Mouse (Mus musculus): ENCODE results near the gene Upk3bl. TPM values are rescaled to one million over a fixed set of nuclear protein-coding genes. Genes with fewer than 3 reads are reported as not detected.

Gene Upk3bl
- polyA plus RNA-seq, 1 experiment: not detected

GRCm38 (mm10) chr5:136073526-136073925, 19.2 kb downstream of the Upk3bl start:
- Histone ChIP-seq H3K27me3 (ENCODE audit: control insufficient read depth, insufficient read depth, insufficient read length) (no peaks in the 10 kb centered on the region), H3K36me3 (ENCODE audit: control insufficient read depth, insufficient read depth) (no peaks in the 10 kb centered on the region), H3ac (ENCODE audit: control insufficient read depth, insufficient read length) (no peak overlapping the region), H3K4me3 (no peak overlapping the region), H3K4me2 (ENCODE audit: low read depth) (no peak overlapping the region), H3K79me2 (ENCODE audit: control insufficient read depth, insufficient read depth) (no peaks in the 10 kb centered on the region)
- TF ChIP-seq SRF (IDR thresholded peaks at IDR 0.05; ENCODE audit: control insufficient read depth, insufficient read length, low read depth) (no peak), POLR2A (IDR thresholded peaks at IDR 0.05; ENCODE audit: insufficient read length, low read depth) (no peak), MYOD1 (IDR thresholded peaks at IDR 0.05; ENCODE audit: control insufficient read depth in 1 of 3, insufficient read length in 2 of 3, low read depth in 2 of 3) (no peak), REST (IDR thresholded peaks at IDR 0.05; ENCODE audit: insufficient read depth, insufficient read length) (no peak), E2F4 (IDR thresholded peaks at IDR 0.05; ENCODE audit: insufficient read depth) (no peak), CEBPB (IDR thresholded peaks at IDR 0.05; ENCODE audit: insufficient read depth, poor library complexity, severe bottlenecking) (no peak), USF1 (IDR thresholded peaks at IDR 0.05; ENCODE audit: low read depth) (no peak), POLR2AphosphoS2 (IDR thresholded peaks at IDR 0.05; ENCODE audit: insufficient read length, low read depth) (no peak), MAX (IDR thresholded peaks at IDR 0.05; ENCODE audit: low read depth) (no peak), TCF12 (IDR thresholded peaks at IDR 0.05; ENCODE audit: insufficient read depth, poor library complexity, severe bottlenecking) (no peak), TCF3 (IDR thresholded peaks at IDR 0.05; ENCODE audit: insufficient read length, low read depth) (no peak), MYOG (IDR thresholded peaks at IDR 0.05; ENCODE audit: control insufficient read depth in 1 of 3, insufficient read depth in 1 of 3, insufficient read length in 2 of 3, low read depth in 2 of 3) (no peak)

- Histone ChIP-seq H3K4me2 (ENCODE audit: low read depth) (no peak overlapping the region), H3K79me2 (ENCODE audit: control insufficient read depth, insufficient read depth) (no peaks in the 10 kb centered on the region), H3K4me3 (no peak overlapping the region), H3K36me3 (ENCODE audit: control insufficient read depth, insufficient read depth) (no peaks in the 10 kb centered on the region), H3K27me3 (ENCODE audit: control insufficient read depth, insufficient read depth, insufficient read length) (no peaks in the 10 kb centered on the region), H3ac (ENCODE audit: control insufficient read depth, insufficient read length) (no peak overlapping the region)
- no peak for TF ChIP-seq TCF3 (IDR thresholded peaks at IDR 0.05; ENCODE audit: insufficient read length, low read depth)
- no peak for TF ChIP-seq TCF12 (IDR thresholded peaks at IDR 0.05; ENCODE audit: insufficient read depth, poor library complexity, severe bottlenecking)
- TF ChIP-seq POLR2A (IDR thresholded peaks at IDR 0.05; ENCODE audit: insufficient read length, low read depth): no peak
- TF ChIP-seq SRF (IDR thresholded peaks at IDR 0.05; ENCODE audit: control insufficient read depth, insufficient read length, low read depth): no peak
- no peak for TF ChIP-seq MYOG (IDR thresholded peaks at IDR 0.05; ENCODE audit: control insufficient read depth in 1 of 3, insufficient read depth in 1 of 3, insufficient read length in 2 of 3, low read depth in 2 of 3)
- no peak for TF ChIP-seq REST (IDR thresholded peaks at IDR 0.05; ENCODE audit: insufficient read depth, insufficient read length)
- no peak for TF ChIP-seq USF1 (IDR thresholded peaks at IDR 0.05; ENCODE audit: low read depth)
These were observed 20.8 kb downstream of the Upk3bl start for GRCm38 (mm10) chr5:136075076-136075475.

- Histone ChIP-seq H3K79me2 (ENCODE audit: control insufficient read depth, insufficient read depth) (no peaks in the 10 kb centered on the region), H3K4me2 (ENCODE audit: low read depth) (no peak overlapping the region), H3K36me3 (ENCODE audit: control insufficient read depth, insufficient read depth) (no peaks in the 10 kb centered on the region), H3ac (ENCODE audit: control insufficient read depth, insufficient read length) (no peak overlapping the region), H3K27me3 (ENCODE audit: control insufficient read depth, insufficient read depth, insufficient read length) (no peaks in the 10 kb centered on the region), H3K4me3 (no peak overlapping the region)
- TF ChIP-seq TCF12 (IDR thresholded peaks at IDR 0.05; ENCODE audit: insufficient read depth, poor library complexity, severe bottlenecking): no peak
- TF ChIP-seq MAX (IDR thresholded peaks at IDR 0.05; ENCODE audit: low read depth): no peak
- no peak for TF ChIP-seq USF1 (IDR thresholded peaks at IDR 0.05; ENCODE audit: low read depth)
- TF ChIP-seq POLR2AphosphoS2 (IDR thresholded peaks at IDR 0.05; ENCODE audit: insufficient read length, low read depth): no peak
- no peak for TF ChIP-seq SRF (IDR thresholded peaks at IDR 0.05; ENCODE audit: control insufficient read depth, insufficient read length, low read depth)
- no peak for TF ChIP-seq E2F4 (IDR thresholded peaks at IDR 0.05; ENCODE audit: insufficient read depth)
- TF ChIP-seq MYOD1 (IDR thresholded peaks at IDR 0.05; ENCODE audit: control insufficient read depth in 1 of 3, insufficient read length in 2 of 3, low read depth in 2 of 3): no peak
- no peak for TF ChIP-seq MYOG (IDR thresholded peaks at IDR 0.05; ENCODE audit: control insufficient read depth in 1 of 3, insufficient read depth in 1 of 3, insufficient read length in 2 of 3, low read depth in 2 of 3)
- no peak for TF ChIP-seq POLR2A (IDR thresholded peaks at IDR 0.05; ENCODE audit: insufficient read length, low read depth)
- TF ChIP-seq CEBPB (IDR thresholded peaks at IDR 0.05; ENCODE audit: insufficient read depth, poor library complexity, severe bottlenecking): no peak
- TF ChIP-seq REST (IDR thresholded peaks at IDR 0.05; ENCODE audit: insufficient read depth, insufficient read length): no peak
- no peak for TF ChIP-seq TCF3 (IDR thresholded peaks at IDR 0.05; ENCODE audit: insufficient read length, low read depth)
These were observed 22.0 kb downstream of the Upk3bl start for GRCm38 (mm10) chr5:136076284-136076683.

GRCm38 (mm10) chr5:136077001-136077550, 22.8 kb downstream of the Upk3bl start:
- Histone ChIP-seq H3K79me2 (ENCODE audit: control insufficient read depth, insufficient read depth) (no peaks in the 10 kb centered on the region), H3ac (ENCODE audit: control insufficient read depth, insufficient read length) (no peak overlapping the region), H3K4me2 (ENCODE audit: low read depth) (no peak overlapping the region), H3K27me3 (ENCODE audit: control insufficient read depth, insufficient read depth, insufficient read length) (no peaks in the 10 kb centered on the region), H3K4me3 (no peak overlapping the region), H3K36me3 (ENCODE audit: control insufficient read depth, insufficient read depth) (no peaks in the 10 kb centered on the region)
- TF ChIP-seq TCF12 (IDR thresholded peaks at IDR 0.05; ENCODE audit: insufficient read depth, poor library complexity, severe bottlenecking) (no peak), E2F4 (IDR thresholded peaks at IDR 0.05; ENCODE audit: insufficient read depth) (no peak), USF1 (IDR thresholded peaks at IDR 0.05; ENCODE audit: low read depth) (no peak), CEBPB (IDR thresholded peaks at IDR 0.05; ENCODE audit: insufficient read depth, poor library complexity, severe bottlenecking) (no peak), POLR2AphosphoS2 (IDR thresholded peaks at IDR 0.05; ENCODE audit: insufficient read length, low read depth) (no peak), REST (IDR thresholded peaks at IDR 0.05; ENCODE audit: insufficient read depth, insufficient read length) (no peak), TCF3 (IDR thresholded peaks at IDR 0.05; ENCODE audit: insufficient read length, low read depth) (no peak), MYOD1 (IDR thresholded peaks at IDR 0.05; ENCODE audit: control insufficient read depth in 1 of 3, insufficient read length in 2 of 3, low read depth in 2 of 3) (no peak), MAX (IDR thresholded peaks at IDR 0.05; ENCODE audit: low read depth) (no peak), MYOG (IDR thresholded peaks at IDR 0.05; ENCODE audit: control insufficient read depth in 1 of 3, insufficient read depth in 1 of 3, insufficient read length in 2 of 3, low read depth in 2 of 3) (no peak), POLR2A (IDR thresholded peaks at IDR 0.05; ENCODE audit: insufficient read length, low read depth) (no peak), SRF (IDR thresholded peaks at IDR 0.05; ENCODE audit: control insufficient read depth, insufficient read length, low read depth) (no peak)
